Mouse (Mus musculus): ENCODE measurements around the gene Tle1.
A peak's percentile ranks its signal among the peaks of the same experiment; 100 is the strongest.

The Tle1 gene

GRCm38 (mm10) chr4:72200559-72201409 is at the start of gene Tle1:
Gene Tle1, minus strand, starts transcription at chr4:72200919.
- peak; percentile 99 to 100 for DNase-seq (ENCODE audit: low spot score in 2 of 2)

DNA sequence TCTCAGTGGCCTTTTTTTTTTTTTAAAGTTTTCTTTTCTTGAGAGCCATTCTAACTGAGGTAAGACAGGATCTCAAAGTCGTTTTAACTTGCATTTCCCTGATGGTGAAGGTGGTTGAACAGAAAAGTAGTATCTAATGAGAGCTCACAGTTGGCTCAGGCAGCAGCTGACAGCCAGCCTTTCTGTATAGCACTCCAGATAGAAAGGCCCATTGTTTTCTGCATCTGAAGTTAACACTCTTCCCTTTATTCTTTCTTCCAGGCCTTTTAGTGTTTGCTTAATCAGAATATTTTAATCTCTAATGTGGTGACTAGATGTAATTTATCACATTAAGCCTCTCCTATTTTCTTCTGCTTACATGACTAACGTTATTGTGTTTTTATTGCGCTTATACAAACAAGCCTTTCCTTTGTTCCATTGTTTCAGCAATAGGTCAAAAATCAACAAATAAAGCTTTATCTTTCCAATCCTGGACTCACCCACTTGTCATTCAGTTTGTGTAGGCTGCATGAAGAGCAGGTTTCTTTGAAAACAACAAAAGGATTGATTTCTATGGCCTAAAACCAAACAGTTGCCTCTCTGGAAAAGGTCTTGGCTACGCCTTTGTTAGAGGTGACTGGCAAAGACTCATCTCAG is 33.0 kb upstream of the Tle1 start:
- DNase-seq (ENCODE audit: low spot score in 2 of 2), result no peak

DNA sequence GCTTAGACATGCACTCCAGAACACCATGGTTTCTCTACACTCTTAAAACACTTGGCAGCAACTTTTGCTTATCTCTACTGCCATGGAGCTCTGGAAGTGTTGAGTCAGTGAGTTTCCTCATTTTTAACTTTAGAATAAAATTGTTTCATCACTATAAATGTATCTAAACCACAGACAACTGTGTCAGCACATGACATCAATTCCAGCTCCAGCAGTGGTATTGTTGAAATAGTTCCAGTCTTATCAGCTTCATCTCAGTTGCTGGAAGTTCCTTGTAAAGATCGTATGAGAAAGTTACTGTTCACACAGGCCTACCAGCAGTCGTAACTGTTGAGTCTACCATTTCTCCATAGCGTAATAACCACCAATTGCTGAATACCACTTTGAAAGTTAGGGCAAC is 31.5 kb upstream of the Tle1 start:
- DNase-seq (ENCODE audit: low spot score in 2 of 2), result no peak

DNA sequence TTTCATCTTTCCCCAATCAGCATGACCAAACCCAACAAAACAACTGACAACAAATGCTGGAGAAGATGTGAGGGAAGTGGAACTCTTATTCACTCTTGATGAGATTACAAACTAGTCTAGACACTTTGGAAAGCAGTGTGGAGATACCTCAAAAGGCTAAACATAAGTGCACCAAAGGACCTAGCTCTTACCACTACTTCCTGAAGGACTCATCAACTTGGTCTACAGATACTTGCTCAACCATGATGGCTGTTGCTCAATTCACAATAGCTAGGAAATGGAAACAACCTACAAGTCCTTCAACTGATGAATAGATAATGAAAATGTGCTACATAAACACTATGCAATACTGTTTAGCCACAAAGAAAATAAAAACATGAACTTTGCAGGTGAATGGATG is 30.1 kb upstream of the Tle1 start:
- DNase-seq (ENCODE audit: low spot score in 2 of 2), result no peak

DNA sequence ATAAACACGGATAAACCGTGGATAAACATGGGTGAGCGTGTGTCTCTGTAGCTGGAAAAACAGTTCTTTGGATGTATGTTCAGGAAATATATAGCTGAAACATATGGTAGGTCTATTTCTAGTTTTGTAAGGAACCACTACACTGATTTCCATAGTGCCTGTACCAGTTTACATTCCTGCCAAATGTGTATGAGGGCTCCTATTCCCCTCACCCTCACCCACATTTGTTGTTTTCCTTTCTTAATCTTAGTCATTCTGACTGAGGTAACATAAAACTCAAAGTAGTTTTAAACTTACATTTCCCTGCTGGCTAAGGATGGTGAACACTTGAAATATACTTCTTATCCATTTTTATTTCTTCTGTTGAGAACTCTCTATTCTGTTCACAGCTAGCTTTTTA is 20.9 kb upstream of the Tle1 start:
- DNase-seq (ENCODE audit: low spot score in 2 of 2), result no peak

- no peak for DNase-seq (ENCODE audit: low spot score in 2 of 2)
Measured at GRCm38 (mm10) chr4:72204420-72205045, 3.8 kb upstream of the Tle1 start.

DNA sequence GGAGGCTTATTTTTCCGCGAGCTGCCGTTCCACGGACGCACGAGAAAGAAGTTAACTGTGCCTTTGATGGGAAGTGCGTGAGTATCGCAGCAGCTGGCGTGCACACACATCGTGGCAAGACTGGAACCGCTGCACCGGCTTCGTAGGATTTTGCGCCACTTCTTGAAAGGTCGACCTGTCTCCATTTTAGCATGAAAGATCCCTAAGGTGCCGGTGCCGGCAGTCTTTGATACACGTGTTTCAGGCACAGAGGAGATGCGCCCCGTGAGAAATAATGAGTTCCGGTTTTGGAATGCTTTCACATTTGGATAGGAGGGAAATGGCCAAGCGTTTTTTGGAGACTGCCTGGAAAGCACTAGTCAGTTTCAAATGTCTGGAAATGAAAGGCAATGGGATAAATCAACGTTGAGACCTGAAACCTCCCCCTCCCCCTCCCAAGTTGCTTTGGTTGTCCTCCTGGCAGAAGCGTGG is 837 bp upstream of the Tle1 start:
- DNase-seq (ENCODE audit: low spot score in 2 of 2), result peak; percentile 39 to 57

GRCm38 (mm10) chr4:72199571-72200558 is 854 bp downstream of the Tle1 start:
- peak; percentile 50 to 62 for DNase-seq (ENCODE audit: low spot score in 2 of 2)

GRCm38 (mm10) chr4:72198877-72199411 is 1.8 kb downstream of the Tle1 start:
- DNase-seq (ENCODE audit: low spot score in 2 of 2), result peak; percentile 73 to 90

- DNase-seq (ENCODE audit: low spot score in 2 of 2), result peak; percentile 26 to 28
Measured at GRCm38 (mm10) chr4:72197888-72198605, 2.7 kb downstream of the Tle1 start.

GRCm38 (mm10) chr4:72195116-72195835 is 5.4 kb downstream of the Tle1 start:
- DNase-seq (ENCODE audit: low spot score in 2 of 2), result no peak

GRCm38 (mm10) chr4:72193276-72193675 is 7.4 kb downstream of the Tle1 start:
- DNase-seq (ENCODE audit: low spot score in 2 of 2), result no peak

GRCm38 (mm10) chr4:72184476-72184875 is 16.2 kb downstream of the Tle1 start:
- no peak for DNase-seq (ENCODE audit: low spot score in 2 of 2)

GRCm38 (mm10) chr4:72182343-72182988 is 18.3 kb downstream of the Tle1 start:
- DNase-seq (ENCODE audit: low spot score in 2 of 2), result no peak

GRCm38 (mm10) chr4:72175943-72176342 is 24.8 kb downstream of the Tle1 start:
- no peak for DNase-seq (ENCODE audit: low spot score in 2 of 2)

- DNase-seq (ENCODE audit: low spot score in 2 of 2), result no peak
Measured at GRCm38 (mm10) chr4:72168267-72168666, 32.5 kb downstream of the Tle1 start.

DNA sequence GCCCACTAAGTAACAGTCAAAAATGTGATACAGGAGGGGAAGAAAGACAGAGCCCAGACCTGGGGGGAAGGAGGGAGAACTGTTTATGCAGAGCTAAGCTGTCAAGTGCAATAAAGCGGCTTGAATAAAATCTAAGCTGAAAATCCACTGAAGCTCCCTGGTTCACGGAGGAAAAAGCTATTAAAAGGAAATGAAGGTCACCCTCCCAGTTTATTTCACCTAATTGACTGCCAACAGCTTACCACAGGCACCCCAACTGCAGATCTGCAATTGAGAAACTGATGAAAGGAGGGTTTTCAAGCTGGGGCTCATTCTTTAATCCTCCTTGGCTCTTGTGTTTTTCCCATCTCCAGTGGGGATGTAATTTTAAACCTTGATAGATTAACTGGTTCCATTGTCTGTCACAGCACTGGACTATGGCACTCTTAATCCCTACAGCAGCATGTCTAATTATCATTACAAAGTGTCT is 32.9 kb downstream of the Tle1 start:
- no peak for DNase-seq (ENCODE audit: low spot score in 2 of 2)

- DNase-seq (ENCODE audit: low spot score in 2 of 2), result no peak
Measured at GRCm38 (mm10) chr4:72167171-72167570, 33.5 kb downstream of the Tle1 start.

GRCm38 (mm10) chr4:72166561-72166960 is 34.2 kb downstream of the Tle1 start:
- no peak for DNase-seq (ENCODE audit: low spot score in 2 of 2)

All from right cerebral cortex, adult 2 months (tissue).